Mouse (Mus musculus) retina, postnatal 1 day (tissue): ENCODE measurements around the gene Fis1.

Experiments used
- DNase-seq: peaks from one replicate; pipeline ENCODE4 v3.0.0-alpha.2; 2012

Gene Fis1

GRCm38 (mm10) chr5:136970703-136971102 is 17.6 kb downstream of the Fis1 start:
- peak; percentile 68 for DNase-seq

GRCm38 (mm10) chr5:136973670-136974069 is 20.6 kb downstream of the Fis1 start:
- DNase-seq, result no peak

- DNase-seq, result no peak
Measured at GRCm38 (mm10) chr5:136977769-136978168, 24.7 kb downstream of the Fis1 start.

- no peak for DNase-seq
Measured at GRCm38 (mm10) chr5:136979762-136980161, 26.7 kb downstream of the Fis1 start.

GRCm38 (mm10) chr5:136980974-136981373 is 27.9 kb downstream of the Fis1 start:
- no peak for DNase-seq

GRCm38 (mm10) chr5:136982338-136982930 is 29.4 kb downstream of the Fis1 start:
- DNase-seq, result peak; percentile 68

- DNase-seq, result no peak
Measured at GRCm38 (mm10) chr5:136984828-136985227, 31.8 kb downstream of the Fis1 start.

- peak; percentile 99 for DNase-seq
Measured at GRCm38 (mm10) chr5:136986695-136987137, 33.6 kb downstream of the Fis1 start, which contains the start of gene Plod3. Plod3 (plus strand) TSS chr5:136987019.

- DNase-seq, result peak; percentile 79
Measured at GRCm38 (mm10) chr5:136987138-136987933, 34.3 kb downstream of the Fis1 start.

GRCm38 (mm10) chr5:136987934-136988271 is 34.8 kb downstream of the Fis1 start, which contains the start of gene Znhit1:
Znhit1 (minus strand) TSS chr5:136988021.
- DNase-seq, result peak; percentile 35

GRCm38 (mm10) chr5:136988420-136988819 is 35.3 kb downstream of the Fis1 start:
- DNase-seq, result no peak

- DNase-seq, result no peak
Measured at GRCm38 (mm10) chr5:136989801-136990200, 36.7 kb downstream of the Fis1 start.

GRCm38 (mm10) chr5:136999449-136999848 is 46.4 kb downstream of the Fis1 start:
- no peak for DNase-seq

GRCm38 (mm10) chr5:137000612-137001011 is 47.5 kb downstream of the Fis1 start:
- no peak for DNase-seq

GRCm38 (mm10) chr5:137007276-137007675 is 54.2 kb downstream of the Fis1 start:
- DNase-seq, result no peak

- peak; percentile 73 for DNase-seq
Measured at GRCm38 (mm10) chr5:137009988-137010387, 56.9 kb downstream of the Fis1 start.

GRCm38 (mm10) chr5:137012401-137012950 is 59.4 kb downstream of the Fis1 start:
- DNase-seq, result no peak
